Mouse (Mus musculus): Measurements from ENCODE around the gene Kbtbd6. TPM values are rescaled to one million over a fixed set of nuclear protein-coding genes. Genes with fewer than 3 reads are reported as not detected.
"Not testable (repeated sequence)": the region's sequence is repeated elsewhere in the genome, so short reads cannot be mapped to it uniquely, and the experiment has no call there.

The Kbtbd6 gene
- total RNA-seq (2017) = 1.6 TPM in 1 of 3 replicates, not detected in the others

DNA sequence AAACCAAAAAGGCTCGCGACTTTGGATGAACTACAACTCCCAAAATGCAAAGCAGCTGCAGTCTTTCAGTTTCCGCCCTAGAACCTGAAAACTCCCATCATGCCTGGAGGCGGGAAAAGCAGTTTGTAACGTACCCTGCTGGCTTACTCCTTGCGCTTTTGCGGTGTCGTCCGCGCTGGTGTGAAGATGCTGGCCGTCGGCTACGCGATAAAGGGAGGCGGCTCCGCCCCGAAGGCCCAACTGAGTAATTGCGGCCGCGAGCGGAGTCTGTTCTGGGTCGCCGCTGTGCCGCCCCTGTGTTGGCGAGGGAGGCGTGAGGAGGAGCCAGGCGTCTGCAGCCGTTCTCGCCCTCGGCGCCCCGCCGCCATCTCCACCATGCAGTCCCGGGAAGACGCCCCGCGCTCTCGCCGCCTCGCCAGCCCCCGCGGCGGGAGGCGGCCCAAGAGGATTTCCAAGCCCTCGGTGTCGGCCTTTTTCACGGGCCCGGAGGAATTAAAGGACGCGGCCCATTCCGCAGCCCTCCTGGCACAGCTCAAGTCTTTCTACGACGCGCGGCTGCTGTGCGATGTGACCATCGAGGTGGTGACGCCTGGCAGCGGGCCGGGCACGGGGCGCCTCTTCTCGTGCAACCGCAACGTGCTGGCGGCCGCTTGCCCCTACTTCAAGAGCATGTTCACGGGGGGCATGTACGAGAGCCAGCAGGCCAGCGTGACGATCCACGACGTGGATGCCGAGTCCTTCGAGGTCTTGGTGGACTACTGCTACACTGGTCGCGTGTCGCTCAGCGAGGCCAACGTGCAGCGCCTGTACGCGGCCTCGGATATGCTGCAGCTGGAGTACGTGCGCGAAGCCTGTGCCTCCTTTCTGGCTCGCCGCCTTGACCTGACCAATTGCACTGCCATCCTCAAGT, at the start of gene Kbtbd6:
Gene Kbtbd6, plus strand, starts transcription at position 155 of the 910 bp plus-strand sequence.
- peak; percentile 94 for ATAC-seq (replicated peaks; ENCODE audit: insufficient number of reproducible peaks, low FRiP score, low TSS enrichment, poor library complexity, severe bottlenecking)

GRCm38 (mm10) chr14:79407641-79408040, 44.0 kb upstream of the Kbtbd6 start:
- ATAC-seq (replicated peaks; ENCODE audit: insufficient number of reproducible peaks, low FRiP score, low TSS enrichment, poor library complexity, severe bottlenecking) = no peak

DNA sequence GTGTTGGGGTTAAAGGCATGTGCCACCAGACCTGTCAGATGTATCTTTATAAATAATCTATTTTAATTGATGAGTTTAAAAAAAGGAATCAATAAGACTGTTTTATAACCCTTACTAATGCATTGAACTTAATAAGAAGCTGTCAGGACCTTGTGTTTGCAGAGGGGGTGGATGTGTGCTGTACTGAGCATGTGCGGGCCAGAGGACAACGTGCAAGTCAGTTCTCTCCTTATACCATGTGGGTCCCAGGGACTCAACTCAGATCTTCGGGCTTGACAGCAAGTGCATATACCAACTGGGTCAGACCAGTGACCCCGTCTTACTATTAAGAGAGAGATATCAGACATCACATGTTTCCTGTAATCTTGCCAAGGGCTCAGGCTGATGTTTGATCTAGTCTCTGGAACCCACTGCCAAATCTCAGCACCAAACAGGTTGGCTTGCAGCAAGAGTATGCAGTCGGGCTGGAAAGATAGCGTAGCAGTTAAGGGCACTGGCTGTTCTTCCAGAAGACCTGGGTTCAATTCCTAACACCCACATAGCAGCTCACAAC, 42.3 kb upstream of the Kbtbd6 start:
- no peak for ATAC-seq (replicated peaks; ENCODE audit: insufficient number of reproducible peaks, low FRiP score, low TSS enrichment, poor library complexity, severe bottlenecking)

- no peak for ATAC-seq (replicated peaks; ENCODE audit: insufficient number of reproducible peaks, low FRiP score, low TSS enrichment, poor library complexity, severe bottlenecking)
Observed at GRCm38 (mm10) chr14:79410662-79411061, 41.0 kb upstream of the Kbtbd6 start.

DNA sequence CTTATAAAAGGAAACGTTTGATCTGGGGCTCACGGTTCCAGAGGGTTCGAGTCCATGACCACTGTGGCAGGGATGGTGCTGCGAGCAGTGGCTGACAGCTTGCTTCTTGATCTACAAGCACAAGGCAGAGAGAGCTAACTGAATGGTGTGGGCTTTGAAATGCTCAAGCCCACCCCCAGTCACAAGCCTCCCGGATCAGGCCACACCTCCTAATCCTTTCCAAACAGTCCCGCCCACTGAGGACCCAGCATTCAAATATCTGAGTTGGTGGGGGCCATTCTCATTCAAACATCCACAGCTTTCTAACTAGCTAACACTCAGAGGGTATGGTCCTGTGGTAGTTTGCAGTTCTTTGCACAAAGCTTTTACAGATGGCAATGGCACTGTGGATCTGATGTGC, 38.5 kb upstream of the Kbtbd6 start:
- ATAC-seq (replicated peaks; ENCODE audit: insufficient number of reproducible peaks, low FRiP score, low TSS enrichment, poor library complexity, severe bottlenecking) = no peak

- no peak for ATAC-seq (replicated peaks; ENCODE audit: insufficient number of reproducible peaks, low FRiP score, low TSS enrichment, poor library complexity, severe bottlenecking)
Observed at GRCm38 (mm10) chr14:79420083-79420685, 31.5 kb upstream of the Kbtbd6 start.

DNA sequence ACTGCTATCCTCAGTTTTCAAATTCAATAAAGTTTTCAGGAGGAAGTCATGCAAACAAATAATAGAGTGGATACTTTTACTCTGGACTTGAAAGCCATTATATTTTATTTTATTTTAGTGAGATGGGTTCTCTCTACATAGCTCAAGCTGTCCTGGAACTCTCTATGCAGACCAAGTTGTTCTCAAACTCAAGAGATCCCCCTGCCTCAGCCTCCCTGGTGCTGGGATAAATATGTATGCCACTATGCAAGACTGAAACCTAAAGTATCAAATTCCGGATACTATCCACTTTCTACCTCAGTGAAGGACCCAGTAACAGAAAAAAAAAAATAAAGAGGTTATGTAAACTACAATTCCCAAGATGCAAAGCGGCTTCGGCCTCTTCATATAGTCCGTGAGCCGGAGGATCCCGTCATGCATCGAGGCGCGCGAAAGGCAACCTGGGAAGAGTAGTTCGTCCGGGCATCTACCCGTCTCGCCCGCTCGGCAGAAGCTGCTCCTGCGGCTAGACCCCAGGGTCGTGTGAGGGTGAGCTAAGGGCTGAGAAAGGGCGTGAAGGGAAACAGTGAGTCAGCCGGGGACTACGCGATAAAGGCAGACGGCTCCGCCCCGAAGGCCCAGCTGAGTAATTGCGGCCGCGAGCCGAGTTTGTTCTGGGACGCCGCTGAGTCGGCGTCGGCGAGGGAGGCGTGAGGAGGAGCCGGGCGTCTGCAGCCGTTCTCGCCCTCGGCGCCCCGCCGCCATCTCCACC, 25.5 kb upstream of the Kbtbd6 start, which contains the start of gene Kbtbd7:
Gene Kbtbd7, plus strand, starts transcription at position 533 of the 751 bp plus-strand sequence.
- peak; percentile 99 for ATAC-seq (replicated peaks; ENCODE audit: insufficient number of reproducible peaks, low FRiP score, low TSS enrichment, poor library complexity, severe bottlenecking)

DNA sequence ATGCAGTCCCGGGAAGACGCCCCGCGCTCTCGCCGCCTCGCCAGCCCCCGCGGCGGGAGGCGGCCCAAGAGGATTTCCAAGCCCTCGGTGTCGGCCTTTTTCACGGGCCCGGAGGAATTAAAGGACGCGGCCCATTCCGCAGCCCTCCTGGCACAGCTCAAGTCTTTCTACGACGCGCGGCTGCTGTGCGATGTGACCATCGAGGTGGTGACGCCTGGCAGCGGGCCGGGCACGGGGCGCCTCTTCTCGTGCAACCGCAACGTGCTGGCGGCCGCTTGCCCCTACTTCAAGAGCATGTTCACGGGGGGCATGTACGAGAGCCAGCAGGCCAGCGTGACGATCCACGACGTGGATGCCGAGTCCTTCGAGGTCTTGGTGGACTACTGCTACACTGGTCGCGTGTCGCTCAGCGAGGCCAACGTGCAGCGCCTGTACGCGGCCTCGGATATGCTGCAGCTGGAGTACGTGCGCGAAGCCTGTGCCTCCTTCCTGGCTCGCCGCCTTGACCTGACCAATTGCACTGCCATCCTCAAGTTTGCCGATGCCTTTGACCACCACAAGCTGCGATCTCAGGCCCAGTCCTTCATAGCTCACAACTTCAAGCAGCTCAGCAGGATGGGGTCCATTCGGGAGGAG, 24.8 kb upstream of the Kbtbd6 start:
- ATAC-seq (replicated peaks; ENCODE audit: insufficient number of reproducible peaks, low FRiP score, low TSS enrichment, poor library complexity, severe bottlenecking) = not testable (repeated sequence)

- no peak for ATAC-seq (replicated peaks; ENCODE audit: insufficient number of reproducible peaks, low FRiP score, low TSS enrichment, poor library complexity, severe bottlenecking)
Observed at GRCm38 (mm10) chr14:79434068-79434467, 17.6 kb upstream of the Kbtbd6 start.

GRCm38 (mm10) chr14:79440655-79441054, 11.0 kb upstream of the Kbtbd6 start:
- ATAC-seq (replicated peaks; ENCODE audit: insufficient number of reproducible peaks, low FRiP score, low TSS enrichment, poor library complexity, severe bottlenecking) = no peak

- ATAC-seq (replicated peaks; ENCODE audit: insufficient number of reproducible peaks, low FRiP score, low TSS enrichment, poor library complexity, severe bottlenecking) = peak; percentile 94
Observed at GRCm38 (mm10) chr14:79441441-79441840, 10.2 kb upstream of the Kbtbd6 start.

- ATAC-seq (replicated peaks; ENCODE audit: insufficient number of reproducible peaks, low FRiP score, low TSS enrichment, poor library complexity, severe bottlenecking) = no peak
Observed at GRCm38 (mm10) chr14:79444601-79445000, 7.0 kb upstream of the Kbtbd6 start.

- no peak for ATAC-seq (replicated peaks; ENCODE audit: insufficient number of reproducible peaks, low FRiP score, low TSS enrichment, poor library complexity, severe bottlenecking)
Observed at GRCm38 (mm10) chr14:79445055-79445620, 6.5 kb upstream of the Kbtbd6 start.

GRCm38 (mm10) chr14:79452591-79452934, 928 bp downstream of the Kbtbd6 start:
- ATAC-seq (replicated peaks; ENCODE audit: insufficient number of reproducible peaks, low FRiP score, low TSS enrichment, poor library complexity, severe bottlenecking) = 0 out of 2 replicates have a peak, but pooled peaks have one; percentile 19

- ATAC-seq (replicated peaks; ENCODE audit: insufficient number of reproducible peaks, low FRiP score, low TSS enrichment, poor library complexity, severe bottlenecking) = no peak
Observed at GRCm38 (mm10) chr14:79460401-79460800, 8.8 kb downstream of the Kbtbd6 start.

DNA sequence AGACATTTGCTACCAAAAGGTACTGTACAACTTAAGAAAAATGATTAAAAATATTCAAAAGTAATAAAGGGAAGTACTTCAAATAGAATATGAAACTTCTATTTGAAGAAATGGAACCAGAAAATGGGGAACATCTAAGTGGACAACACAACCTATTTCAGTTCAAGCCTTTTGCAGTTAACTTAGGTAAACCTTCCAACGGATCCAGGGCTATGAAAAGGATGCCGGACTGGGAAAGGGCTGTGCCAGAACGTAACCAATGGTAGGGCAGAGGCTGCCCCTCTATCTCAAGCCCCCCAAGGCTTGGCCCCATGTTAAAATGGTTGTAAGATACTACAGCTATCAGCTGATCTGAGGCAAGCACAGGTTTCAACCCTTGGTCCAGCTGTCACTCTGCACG, 9.4 kb downstream of the Kbtbd6 start:
- 0 out of 2 replicates have a peak, but pooled peaks have one; percentile 47 for ATAC-seq (replicated peaks; ENCODE audit: insufficient number of reproducible peaks, low FRiP score, low TSS enrichment, poor library complexity, severe bottlenecking)

DNA sequence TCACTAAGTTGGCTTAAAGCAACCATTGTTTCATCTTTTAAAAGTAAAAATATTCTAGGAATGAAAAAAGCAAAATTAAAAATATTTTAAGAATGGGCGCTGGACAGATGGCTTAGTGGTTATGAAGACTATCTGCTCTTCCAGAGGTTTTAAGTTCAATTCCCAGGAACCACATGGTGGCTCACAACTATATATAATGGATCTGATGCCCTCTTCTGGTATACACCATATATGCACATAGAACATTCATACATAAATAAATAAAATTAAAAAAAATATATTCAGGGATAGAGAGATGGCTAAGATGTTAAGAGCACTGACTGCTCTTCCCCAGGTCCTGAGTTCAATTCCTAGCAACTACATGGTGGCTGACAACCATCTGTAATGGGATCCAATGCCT, 14.0 kb downstream of the Kbtbd6 start:
- no peak for ATAC-seq (replicated peaks; ENCODE audit: insufficient number of reproducible peaks, low FRiP score, low TSS enrichment, poor library complexity, severe bottlenecking)

DNA sequence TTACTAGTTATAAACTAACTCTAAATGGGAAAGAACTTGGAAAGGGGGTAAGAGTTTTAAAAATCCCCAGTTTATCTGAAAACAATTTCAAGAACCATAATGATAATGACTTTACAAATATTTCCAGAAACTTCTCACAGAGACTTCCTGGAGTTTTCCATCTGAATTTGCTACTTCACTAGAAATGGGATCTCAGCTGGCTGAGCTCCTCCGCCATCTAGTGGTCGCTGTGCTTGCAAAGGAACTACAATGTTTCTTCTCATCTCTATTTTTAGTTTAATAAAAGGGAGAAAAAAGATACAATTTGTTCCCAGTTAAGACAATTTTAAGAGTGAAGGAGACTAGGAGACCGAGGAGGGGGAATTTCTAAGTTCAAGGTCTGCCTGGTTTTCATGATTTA, 16.0 kb downstream of the Kbtbd6 start:
- ATAC-seq (replicated peaks; ENCODE audit: insufficient number of reproducible peaks, low FRiP score, low TSS enrichment, poor library complexity, severe bottlenecking) = no peak

Measured in monocyte, adult 5-6 weeks (primary cell).